Mouse (Mus musculus) heart, postnatal 14 days (tissue): ENCODE measurements around the gene Camk2n1. TPM values are rescaled to one million over a fixed set of nuclear protein-coding genes. Genes with fewer than 3 reads are reported as not detected.
A peak's percentile ranks its signal among the peaks of the same experiment; 100 is the strongest.

ENCODE experiments used
- DNase-seq, 2 experiments: peaks; one replicate each; pipeline ENCODE4 v3.0.0; 2021 to 2022
- intact Hi-C: fragments of 180-260 bp; cut with DNase I; formaldehyde crosslinking; loops from one replicate; pipeline ENCODE4 v1.15.1; 2025
- total RNA-seq, 2 experiments: library from RNA; stranded (reverse); gene quantifications; 2 replicates each; pipeline ENCODE4 v1.2.3; 2021

Camk2n1 gene
- total RNA-seq, 2 experiments from 2014 or later = 8.4 to 8.7 TPM

DNA sequence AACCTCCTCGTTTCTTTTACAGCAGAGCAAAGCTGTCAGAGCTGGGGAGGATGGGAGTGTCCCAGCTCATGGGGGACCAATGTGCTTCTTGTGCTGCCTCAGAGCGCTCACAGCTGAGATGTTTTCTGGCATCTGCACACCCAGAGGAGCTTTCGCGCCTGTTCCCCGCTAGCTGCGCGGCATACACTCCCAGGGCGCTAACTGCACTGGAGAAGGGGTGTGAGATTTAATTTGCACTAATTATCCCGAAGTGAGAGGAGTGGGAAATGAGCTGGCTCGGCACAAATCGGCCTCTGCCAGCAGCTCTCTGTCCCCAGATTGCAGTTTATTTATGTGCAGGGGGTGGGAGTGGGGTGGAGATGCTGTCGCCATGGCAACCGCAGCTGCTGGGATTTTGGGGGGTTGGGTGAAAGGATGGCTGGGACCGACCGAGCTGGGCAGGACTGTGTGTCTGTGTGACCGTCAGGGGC, 50.6 kb downstream of the Camk2n1 start:
- intact Hi-C loops = loop anchor here (2.0 to 5.0 kb wide), 2 partner anchors 58 to 198 kb away; no protein-coding TSS in a partner anchor

GRCm38 (mm10) chr4:138505171-138505870, 51.2 kb downstream of the Camk2n1 start:
- peak; percentile 56 to 60 for DNase-seq
- intact Hi-C loops = loop anchor here (2.0 to 5.0 kb wide), 2 partner anchors 57 to 197 kb away; no protein-coding TSS in a partner anchor

More for the DNA sequence above, 50.6 kb downstream of the Camk2n1 start:
- peak; percentile 42 to 43 for DNase-seq

- intact Hi-C loops = loop anchor here (5.0 kb wide), 1 partner anchor 194 kb away; no protein-coding TSS in a partner anchor
- DNase-seq = no peak
Observed at GRCm38 (mm10) chr4:138507903-138508302, 53.8 kb downstream of the Camk2n1 start.

Other genes starting within 250 kb of the Camk2n1 start
- gene Hp1bp3, start 238.0 kb upstream of the Camk2n1 start, total RNA-seq = 10 to 100 TPM; 77.5 to 83.0 TPM
- gene Sh2d5, start 203.9 kb upstream of the Camk2n1 start, total RNA-seq = under 1 TPM; 0.07 to 0.50 TPM
- under 1 TPM; 0.12 TPM for gene Kif17, start 203.9 kb upstream of the Camk2n1 start, total RNA-seq
- 10 to 100 TPM; 65.7 to 69.2 TPM for gene Ddost, start 149.6 kb upstream of the Camk2n1 start, total RNA-seq
- 100 to 1,000 TPM; 367 to 392 TPM for gene Pink1, start 128.0 kb upstream of the Camk2n1 start, total RNA-seq
- 1 to 10 TPM; 2.1 to 2.2 TPM for gene Cda, start 86.3 kb upstream of the Camk2n1 start, total RNA-seq
- not detected for gene Fam43b, start 57.8 kb upstream of the Camk2n1 start, total RNA-seq
- 10 to 100 TPM; 70.0 to 72.5 TPM for gene Mul1, start 19.6 kb upstream of the Camk2n1 start, total RNA-seq
- not detected for gene Vwa5b1, start 181.6 kb downstream of the Camk2n1 start, total RNA-seq